ENCODE assay signal across 9 mouse cellular contexts in genomic region chr11:88825909-88826308, GRCm38 (mm10). TPM values are rescaled to one million over a fixed set of nuclear protein-coding genes. Genes with fewer than 3 reads are reported as not detected.
DNase-seq lines count a peak whose midpoint lies in the region; ATAC-seq and TF ChIP-seq lines count a peak whose summit lies in the region.
"Had no signal": no experiment of that assay in that cellular context is flagged by ENCODE, and none has a peak within 500 bp of the region (broad histone marks: within the 10 kb centered on the region; RNA-seq: fewer than 3 reads in every experiment).

No protein-coding gene starts in this region.

- no peak overlapping the region for H3K4me2 ChIP-seq in hindbrain, embryonic 16.5 days (ENCODE audit: low read length)
- H3K4me2 ChIP-seq in lung, postnatal 0 days (replicated peaks; ENCODE audit: low read depth, low read length), result no peak overlapping the region

- no peaks in the 10 kb centered on the region for H3K9me3 ChIP-seq in hindbrain, embryonic 10.5 days
- H3K9me3 ChIP-seq in hindbrain, embryonic 16.5 days (ENCODE audit: control insufficient read depth, low read length), result no peaks in the 10 kb centered on the region
- no peaks in the 10 kb centered on the region for H3K9me3 ChIP-seq in lung, postnatal 0 days (ENCODE audit: low read length)

- no peak for TF ChIP-seq EP300 in lung, postnatal 0 days (IDR thresholded peaks at IDR 0.05)

- TF ChIP-seq CTCF in lung, postnatal 0 days (IDR thresholded peaks at IDR 0.05), result peak; percentile 47

- peaks cover 13% of the 10 kb centered on the region for H3K27me3 ChIP-seq in hindbrain, embryonic 10.5 days (ENCODE audit: insufficient read depth, poor library complexity, severe bottlenecking)
- no peaks in the 10 kb centered on the region; the same call in 1 of the 2 replicates for H3K27me3 ChIP-seq in hindbrain, embryonic 16.5 days (replicated peaks; ENCODE audit: control insufficient read depth, insufficient read depth, low read length)
- H3K27me3 ChIP-seq in lung, postnatal 0 days (replicated peaks; ENCODE audit: insufficient read depth, low read length), result no peaks in the 10 kb centered on the region

- H3K27ac ChIP-seq in hindbrain, embryonic 10.5 days, result 0 out of 2 replicates have a peak overlapping the region, but pooled peaks have one; percentile 10
- H3K27ac ChIP-seq in hindbrain, embryonic 16.5 days (ENCODE audit: low read depth, low read length), result no peak overlapping the region
- no peak overlapping the region for H3K27ac ChIP-seq in lung, postnatal 0 days (ENCODE audit: low read length)

- H3K9ac ChIP-seq in hindbrain, embryonic 16.5 days (ENCODE audit: low read depth, low read length), result no peak overlapping the region
- H3K9ac ChIP-seq in lung, postnatal 0 days (replicated peaks; ENCODE audit: low read depth), result no peak overlapping the region

- no peak for DNase-seq in hindbrain, embryonic 10.5 days (ENCODE audit: low spot score)
- DNase-seq in lung, postnatal 0 days (ENCODE audit: low spot score), result no peak
- DNase-seq in lung, postnatal 25 days (ENCODE audit: low spot score), result no peak
- peak; percentile 61 for DNase-seq in brain, adult 2 months (ENCODE audit: low read depth, low spot score)
- peak; percentile 52 for DNase-seq in cerebellum, postnatal 36 days
- DNase-seq in urinary bladder, postnatal 10 days (ENCODE audit: low spot score), result no peak
- DNase-seq: heart, postnatal 36 days; right cerebral cortex, adult 18-20 months had no signal

- no peak overlapping the region for H3K4me3 ChIP-seq in hindbrain, embryonic 10.5 days
- H3K4me3 ChIP-seq in hindbrain, embryonic 16.5 days (ENCODE audit: low read length), result no peak overlapping the region
- H3K4me3 ChIP-seq in lung, postnatal 0 days (ENCODE audit: low read depth, low read length), result no peak overlapping the region

- peaks cover 15% of the 10 kb centered on the region for H3K36me3 ChIP-seq in hindbrain, embryonic 10.5 days
- H3K36me3 ChIP-seq in hindbrain, embryonic 16.5 days (ENCODE audit: control insufficient read depth, insufficient read depth, low read length), result no peaks in the 10 kb centered on the region
- H3K36me3 ChIP-seq in lung, postnatal 0 days (ENCODE audit: insufficient read depth, low read length), result no peaks in the 10 kb centered on the region

- ATAC-seq in hindbrain, embryonic 16.5 days, result no peak
- no peak for ATAC-seq in lung, postnatal 0 days

- 55% methylated on average over 7 of the region's 7 CpGs for WGBS in hindbrain, embryonic 10.5 days
- WGBS in hindbrain, embryonic 16.5 days, result 43% methylated on average over 7 of the region's 7 CpGs
- 28% methylated on average over 7 of the region's 7 CpGs for WGBS in lung, postnatal 0 days

- H3K4me1 ChIP-seq in hindbrain, embryonic 10.5 days (replicated peaks), result peaks cover 27% of the 10 kb centered on the region
- peaks cover 16% of the 10 kb centered on the region for H3K4me1 ChIP-seq in hindbrain, embryonic 16.5 days (ENCODE audit: control insufficient read depth, insufficient read depth, low read depth, low read length)
- H3K4me1 ChIP-seq in lung, postnatal 0 days (ENCODE audit: insufficient read depth, low read depth, low read length), result no peaks in the 10 kb centered on the region

RNA-seq across cellular contexts. Expression of gene Akap1, which starts 38.5 kb away (rescaled TPM):
- polyA plus RNA-seq in hindbrain, embryonic 10.5 days (2016; fragmentation: Nextera tagmentation; extraction: Ambion mirVana), result 17.7 and 19.6 TPM in 2 replicates
- polyA plus RNA-seq in hindbrain, embryonic 16.5 days (2015; fragmentation: Nextera tagmentation; extraction: Ambion mirVana), result 28.5 and 33.2 TPM in 2 replicates
- 12.6 and 13.5 TPM in 2 replicates for polyA plus RNA-seq in lung, postnatal 0 days (2015; fragmentation: Nextera tagmentation; extraction: Ambion mirVana)

Comparison
In these comparisons a context has a peak if more than half of its experiments do, and no peak if none do; other contexts are left out.
1. DNase-seq: peak in brain, adult 2 months (single experiment) and cerebellum, postnatal 36 days (2 of 2); none in hindbrain, embryonic 10.5 days (single experiment), lung, postnatal 0 days (single experiment), lung, postnatal 25 days (single experiment) and urinary bladder, postnatal 10 days (single experiment).